Comparison of ENCODE assay signal across 10 mouse cellular contexts in genomic region chr11:108268421-108269322, GRCm38 (mm10).
DNase-seq lines count a peak whose midpoint lies in the region; ATAC-seq and TF ChIP-seq lines count a peak whose summit lies in the region.
"Had no signal": no experiment of that assay in that cellular context is flagged by ENCODE, and none has a peak within 500 bp of the region (broad histone marks: within the 10 kb centered on the region; RNA-seq: fewer than 3 reads in every experiment).

No protein-coding gene starts in this region.

- no peak for TF ChIP-seq CTCF in layer of hippocampus, adult 2 months (conservative IDR thresholded peaks at IDR 0.05)

- DNase-seq in layer of hippocampus, adult 2 months (ENCODE audit: low spot score in 2 of 2): no peak
- DNase-seq in layer of hippocampus, postnatal 14 days (ENCODE audit: low spot score in 2 of 2): no peak
- DNase-seq in ZHBTc4 (ENCODE audit: low read depth, low spot score): peak; percentile 63
- no peak for DNase-seq in left cerebral cortex, postnatal 4 days
- DNase-seq in retina, embryonic 14.5 days (ENCODE audit: low spot score): no peak
- DNase-seq: adrenal gland, adult 8-10 months had no signal

- H3K9ac ChIP-seq in hindbrain, embryonic 15.5 days: no peak overlapping the region
- peak overlapping the region; percentile 13; the same call in 1 of the 2 replicates for H3K9ac ChIP-seq in neural tube, embryonic 12.5 days
- H3K9ac ChIP-seq: heart, embryonic 12.5 days; limb, embryonic 15.5 days had no signal

- no peaks in the 10 kb centered on the region for H3K36me3 ChIP-seq in hindbrain, embryonic 15.5 days
- no peaks in the 10 kb centered on the region for H3K36me3 ChIP-seq in neural tube, embryonic 12.5 days
- H3K36me3 ChIP-seq: heart, embryonic 12.5 days; limb, embryonic 15.5 days had no signal

- peak overlapping the region; percentile 6 for H3K27ac ChIP-seq in layer of hippocampus, adult 2 months
- H3K27ac ChIP-seq in hindbrain, embryonic 15.5 days (replicated peaks): peak overlapping the region; percentile 51
- H3K27ac ChIP-seq in neural tube, embryonic 12.5 days: no peak overlapping the region
- H3K27ac ChIP-seq: limb, embryonic 15.5 days had no signal

- ATAC-seq in hindbrain, embryonic 15.5 days (ENCODE audit: low FRiP score, low read depth): peak; percentile 12; the same call in 1 of the 2 replicates
- ATAC-seq in neural tube, embryonic 12.5 days (ENCODE audit: low FRiP score, low read depth): peak; percentile 62

- peaks cover 30% of the 10 kb centered on the region for H3K4me1 ChIP-seq in hindbrain, embryonic 15.5 days (replicated peaks)
- H3K4me1 ChIP-seq in neural tube, embryonic 12.5 days: peaks cover 29% of the 10 kb centered on the region

- 38% methylated on average over 12 of the region's 12 CpGs for WGBS in hindbrain, embryonic 15.5 days
- WGBS in neural tube, embryonic 12.5 days: 45% methylated on average over 12 of the region's 12 CpGs

- intact Hi-C loops in left cerebral cortex, postnatal 4 days (cut with DNase I): no loop called here

- H3K27me3 ChIP-seq in hindbrain, embryonic 15.5 days: no peaks in the 10 kb centered on the region
- H3K27me3 ChIP-seq in neural tube, embryonic 12.5 days (replicated peaks): 0 out of 2 replicates have a peak, but pooled peaks cover 4% of the 10 kb centered on the region
- H3K27me3 ChIP-seq: heart, embryonic 12.5 days; limb, embryonic 15.5 days had no signal

- no peak overlapping the region for H3K4me3 ChIP-seq in layer of hippocampus, adult 2 months
- H3K4me3 ChIP-seq in hindbrain, embryonic 15.5 days: no peak overlapping the region
- H3K4me3 ChIP-seq in neural tube, embryonic 12.5 days: no peak overlapping the region
- H3K4me3 ChIP-seq: heart, embryonic 12.5 days; limb, embryonic 15.5 days had no signal

- no peaks in the 10 kb centered on the region for H3K9me3 ChIP-seq in hindbrain, embryonic 15.5 days
- no peaks in the 10 kb centered on the region for H3K9me3 ChIP-seq in neural tube, embryonic 12.5 days
- H3K9me3 ChIP-seq: heart, embryonic 12.5 days; limb, embryonic 15.5 days had no signal

- H3K4me2 ChIP-seq in hindbrain, embryonic 15.5 days: no peak overlapping the region
- no peak overlapping the region for H3K4me2 ChIP-seq in neural tube, embryonic 12.5 days (replicated peaks)
- H3K4me2 ChIP-seq: heart, embryonic 12.5 days; limb, embryonic 15.5 days had no signal
